Mouse (Mus musculus) forebrain, embryonic 11.5 days (tissue): ENCODE results near the gene 4930467E23Rik. TPM values are rescaled to one million over a fixed set of nuclear protein-coding genes. Genes with fewer than 3 reads are reported as not detected.
"Not testable (repeated sequence)": the region's sequence is repeated elsewhere in the genome, so short reads cannot be mapped to it uniquely, and the experiment has no call there.

Source experiments
- ATAC-seq: fragments of 200-750 bp; cut with Nextera tagmentation; replicated peaks from 2 replicates; pipeline ENCODE4 v1.8.0; 2017; ENCODE audit warnings: moderate TSS enrichment; ENCODE audit not compliant: low FRiP score
- DNase-seq: peaks from one replicate; pipeline ENCODE4 v3.0.0-alpha.2; 2017; ENCODE audit warnings: low spot score
- H3K27ac ChIP-seq: fragments of 300-500 bp; sonication (generic); 2 replicates; pipeline ENCODE4 v1.5.1; 2014; ENCODE audit warnings: low read depth, low read length
- H3K27me3 ChIP-seq: fragments of 300-500 bp; sonication (generic); 2 replicates; pipeline ENCODE4 v1.6.1; 2014; ENCODE audit warnings: mild to moderate bottlenecking, low read length, mixed read lengths; ENCODE audit not compliant: control insufficient read depth, insufficient read depth
- H3K36me3 ChIP-seq: fragments of 300-500 bp; sonication (generic); 2 replicates; pipeline ENCODE4 v1.6.1; 2014; ENCODE audit warnings: mild to moderate bottlenecking, low read length, moderate library complexity, mixed read lengths; ENCODE audit not compliant: control insufficient read depth, insufficient read depth
- H3K4me1 ChIP-seq: fragments of 300-500 bp; sonication (generic); replicated peaks from 2 replicates; pipeline ENCODE4 v1.6.1; 2014; ENCODE audit warnings: low read length, mixed read lengths; ENCODE audit not compliant: control insufficient read depth, insufficient read depth
- H3K4me2 ChIP-seq: fragments of 300-500 bp; sonication (generic); 2 replicates; pipeline ENCODE4 v1.6.1; 2014; ENCODE audit warnings: low read depth, mild to moderate bottlenecking, low read length, moderate library complexity, mixed read lengths; ENCODE audit not compliant: severe bottlenecking
- H3K4me3 ChIP-seq: fragments of 300-500 bp; sonication (generic); 2 replicates; pipeline ENCODE4 v1.5.1; 2014; ENCODE audit warnings: low read depth, low read length
- H3K9ac ChIP-seq: fragments of 300-500 bp; sonication (generic); 2 replicates; pipeline ENCODE4 v1.6.1; 2014; ENCODE audit warnings: low read length
- H3K9me3 ChIP-seq: fragments of 300-500 bp; sonication (generic); 2 replicates; pipeline ENCODE4 v1.6.1; 2016; ENCODE audit warnings: low read length, mixed read lengths; ENCODE audit not compliant: control insufficient read depth
- WGBS: fragments of 180-500 bp; shearing (Covaris S2); extraction: QIAGEN DNeasy Blood & Tissue Kit; methylation state at CpG from one replicate; pipeline ENCODE4 v1.1.7; 2014; 5-methylcytosine and 5-hydroxymethylcytosine counted together
- polyA plus RNA-seq: library from polyadenylated mRNA; unstranded; fragments of >200 nt; fragmentation: Nextera tagmentation; extraction: Ambion mirVana; gene quantifications from 2 replicates; pipeline ENCODE4 v1.2.1, GENCODE M21; 2014

The 4930467E23Rik gene
- polyA plus RNA-seq, 1 experiment from 2014 or later: not detected

GRCm38 (mm10) chr8:19765531-19765930, 36.2 kb downstream of the 4930467E23Rik start:
- not testable (repeated sequence) for ATAC-seq, H3K9me3 ChIP-seq, H3K27ac ChIP-seq, H3K27me3 ChIP-seq, H3K4me2 ChIP-seq, H3K36me3 ChIP-seq, H3K4me3 ChIP-seq, DNase-seq, H3K9ac ChIP-seq, H3K4me1 ChIP-seq

- WGBS: 82% methylated on average over 4 of the region's 4 CpGs
- not testable (repeated sequence) for DNase-seq, H3K9me3 ChIP-seq, H3K9ac ChIP-seq, H3K4me2 ChIP-seq, ATAC-seq, H3K27me3 ChIP-seq, H3K4me1 ChIP-seq, H3K4me3 ChIP-seq, H3K27ac ChIP-seq, H3K36me3 ChIP-seq
These were observed 44.1 kb downstream of the 4930467E23Rik start for GRCm38 (mm10) chr8:19773461-19773860.

GRCm38 (mm10) chr8:19776311-19776710, 46.9 kb downstream of the 4930467E23Rik start:
- not testable (repeated sequence) for ATAC-seq, H3K36me3 ChIP-seq, H3K27ac ChIP-seq, H3K9ac ChIP-seq, DNase-seq, H3K9me3 ChIP-seq, H3K4me2 ChIP-seq, H3K4me1 ChIP-seq, H3K27me3 ChIP-seq, H3K4me3 ChIP-seq

- 53% methylated on average over 2 of the region's 2 CpGs for WGBS
- H3K9ac ChIP-seq, H3K4me2 ChIP-seq, H3K4me3 ChIP-seq, H3K27ac ChIP-seq, ATAC-seq, H3K36me3 ChIP-seq, H3K27me3 ChIP-seq, H3K9me3 ChIP-seq, DNase-seq, H3K4me1 ChIP-seq: not testable (repeated sequence)
These were observed 48.1 kb downstream of the 4930467E23Rik start for GRCm38 (mm10) chr8:19777500-19777899.

GRCm38 (mm10) chr8:19778126-19778525, 48.8 kb downstream of the 4930467E23Rik start:
- ATAC-seq, H3K36me3 ChIP-seq, H3K4me2 ChIP-seq, H3K27ac ChIP-seq, H3K9ac ChIP-seq, H3K27me3 ChIP-seq, DNase-seq, H3K9me3 ChIP-seq, H3K4me3 ChIP-seq, H3K4me1 ChIP-seq: not testable (repeated sequence)
- WGBS: 52% methylated on average over 1 of the region's 1 CpGs

- H3K4me2 ChIP-seq, ATAC-seq, H3K9me3 ChIP-seq, H3K27ac ChIP-seq, H3K4me1 ChIP-seq, DNase-seq, H3K27me3 ChIP-seq, H3K9ac ChIP-seq, H3K36me3 ChIP-seq, H3K4me3 ChIP-seq: not testable (repeated sequence)
- whole genome bisulfite sequencing: 88% methylated on average over 8 of the region's 8 CpGs
These were observed 49.5 kb downstream of the 4930467E23Rik start for GRCm38 (mm10) chr8:19778891-19779290.

- not testable (repeated sequence) for DNase-seq
- 94% methylated on average over 4 of the region's 4 CpGs for WGBS
These were observed 50.8 kb downstream of the 4930467E23Rik start for GRCm38 (mm10) chr8:19780212-19780611.

GRCm38 (mm10) chr8:19780658-19781057, 51.3 kb downstream of the 4930467E23Rik start:
- not testable (repeated sequence) for DNase-seq, H3K36me3 ChIP-seq, H3K27ac ChIP-seq, H3K4me2 ChIP-seq, H3K27me3 ChIP-seq, H3K4me3 ChIP-seq, H3K9me3 ChIP-seq, H3K9ac ChIP-seq, ATAC-seq, H3K4me1 ChIP-seq

More at GRCm38 (mm10) chr8:19780212-19780611, 50.8 kb downstream of the 4930467E23Rik start:
- H3K4me2 ChIP-seq, H3K4me3 ChIP-seq, H3K27me3 ChIP-seq, H3K36me3 ChIP-seq, H3K27ac ChIP-seq, ATAC-seq, H3K9me3 ChIP-seq, H3K9ac ChIP-seq, H3K4me1 ChIP-seq: not testable (repeated sequence)

GRCm38 (mm10) chr8:19781328-19782114, 52.1 kb downstream of the 4930467E23Rik start:
- H3K9ac ChIP-seq, H3K4me1 ChIP-seq, H3K27me3 ChIP-seq, H3K9me3 ChIP-seq, ATAC-seq, DNase-seq, H3K4me2 ChIP-seq, H3K4me3 ChIP-seq, H3K36me3 ChIP-seq, H3K27ac ChIP-seq: not testable (repeated sequence)
- 93% methylated on average over 5 of the region's 5 CpGs for WGBS
